Mouse (Mus musculus): ENCODE data around the gene Celsr2.

The Celsr2 gene

DNA sequence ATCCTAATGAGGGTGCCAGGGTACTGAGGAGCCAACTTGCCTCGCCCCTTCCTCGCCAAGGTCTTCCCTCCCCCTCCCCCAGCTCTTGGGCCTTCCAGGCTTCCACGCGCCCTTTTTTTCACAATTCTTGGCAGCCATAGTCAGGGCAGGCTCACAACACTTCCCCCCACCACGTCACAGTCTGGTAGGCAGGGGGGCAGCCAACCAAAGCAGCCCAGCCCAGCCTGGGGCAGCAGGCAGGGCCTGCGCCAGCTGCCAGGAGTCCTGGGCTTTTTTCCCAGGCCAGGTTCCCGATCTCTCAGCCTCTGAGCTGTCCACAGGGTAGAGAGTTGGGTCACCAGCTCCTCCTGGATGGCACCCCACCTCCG is 3.6 kb downstream of the Celsr2 start:
- peak; percentile 87 to 89 for DNase-seq

DNA sequence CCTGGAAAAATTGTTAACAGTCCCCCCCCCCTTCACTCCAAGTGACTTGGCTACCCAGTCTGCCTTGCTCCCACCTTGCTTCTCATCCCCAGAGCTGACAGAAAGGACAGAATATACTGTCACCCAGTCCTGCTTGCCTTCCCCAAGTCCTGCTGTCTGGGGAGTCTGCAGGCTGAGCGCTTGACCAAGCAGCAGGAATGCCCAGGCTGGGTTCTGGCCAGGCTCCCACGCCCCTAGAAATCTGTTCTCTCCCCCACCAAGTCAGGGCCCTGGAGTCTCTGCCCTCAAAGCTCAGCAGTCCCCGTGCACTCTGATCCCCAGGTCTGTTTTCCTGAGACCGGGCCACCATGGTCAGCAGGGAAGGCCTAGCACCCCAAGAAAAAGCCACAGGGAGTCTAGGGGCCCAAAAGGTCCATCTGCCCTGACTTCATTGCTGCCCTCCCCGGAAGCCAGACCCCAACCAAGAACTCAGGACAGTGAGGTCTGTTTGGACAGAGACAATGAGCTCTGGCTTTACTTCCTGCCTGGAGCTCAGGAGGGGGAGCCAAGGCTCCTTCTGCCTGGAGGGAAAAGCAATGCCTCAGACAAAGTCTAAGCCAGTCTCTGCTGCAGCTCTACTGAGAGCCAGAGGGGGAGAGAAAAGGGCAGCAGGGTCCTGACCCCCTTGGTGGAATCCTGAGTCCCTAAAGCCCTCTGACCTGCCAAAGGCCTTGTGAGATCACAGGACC is 4.2 kb downstream of the Celsr2 start:
- DNase-seq = peak; percentile 37 to 48

DNA sequence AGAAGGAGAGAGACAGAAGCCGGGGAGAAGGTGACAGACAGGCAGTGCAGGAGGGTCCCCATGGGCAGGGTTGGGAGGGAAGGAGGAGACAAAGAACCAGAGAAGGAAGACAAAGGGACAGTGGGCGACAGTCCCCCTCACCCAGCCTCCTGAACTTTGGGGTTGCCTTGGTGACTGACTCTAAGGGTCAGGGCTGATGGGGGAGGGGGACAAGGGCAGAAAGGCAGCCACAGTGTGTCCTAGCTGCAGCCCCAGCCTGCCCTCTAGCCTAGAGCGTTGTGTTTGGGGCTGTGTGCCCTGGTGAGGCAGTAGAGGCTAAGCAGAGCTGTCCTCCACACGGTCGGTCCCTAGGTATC is 5.0 kb downstream of the Celsr2 start:
- DNase-seq = peak in 1 of 2 experiments; percentile 46

DNA sequence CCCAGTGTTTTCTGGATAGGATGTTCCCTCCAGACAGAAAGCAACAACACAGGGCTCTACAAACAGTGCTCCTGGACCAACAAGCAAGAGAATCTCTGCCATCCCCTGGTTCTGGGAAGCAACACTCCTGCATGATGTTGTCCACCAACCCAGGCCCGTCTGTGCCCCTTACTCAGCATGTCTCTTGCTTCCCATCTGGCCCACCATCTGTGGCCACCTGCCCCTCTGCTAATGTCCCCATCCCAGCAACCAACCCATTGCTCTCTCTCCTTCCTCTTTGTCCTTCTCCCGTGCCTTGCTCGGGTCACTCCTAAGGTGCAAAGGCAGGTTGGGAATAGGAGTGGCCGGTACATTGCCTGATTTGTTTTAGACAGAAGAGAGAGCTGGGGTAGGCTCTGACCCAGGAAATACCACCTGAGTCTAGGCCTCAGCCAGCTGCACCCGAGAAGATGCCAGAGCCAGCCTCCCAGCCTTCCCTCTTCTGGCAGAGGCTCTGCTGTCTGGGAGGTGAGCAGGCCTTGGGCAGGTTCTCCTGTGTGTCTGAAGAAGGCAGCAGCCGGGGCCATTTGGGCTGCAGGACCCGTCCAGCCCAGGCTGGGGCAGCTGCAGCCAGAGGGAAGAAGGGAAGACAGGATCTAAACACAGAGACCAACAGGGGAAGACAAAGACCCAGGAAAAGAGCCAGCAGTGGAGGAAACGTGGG is 5.5 kb downstream of the Celsr2 start:
- DNase-seq = peak; percentile 73 to 80

DNA sequence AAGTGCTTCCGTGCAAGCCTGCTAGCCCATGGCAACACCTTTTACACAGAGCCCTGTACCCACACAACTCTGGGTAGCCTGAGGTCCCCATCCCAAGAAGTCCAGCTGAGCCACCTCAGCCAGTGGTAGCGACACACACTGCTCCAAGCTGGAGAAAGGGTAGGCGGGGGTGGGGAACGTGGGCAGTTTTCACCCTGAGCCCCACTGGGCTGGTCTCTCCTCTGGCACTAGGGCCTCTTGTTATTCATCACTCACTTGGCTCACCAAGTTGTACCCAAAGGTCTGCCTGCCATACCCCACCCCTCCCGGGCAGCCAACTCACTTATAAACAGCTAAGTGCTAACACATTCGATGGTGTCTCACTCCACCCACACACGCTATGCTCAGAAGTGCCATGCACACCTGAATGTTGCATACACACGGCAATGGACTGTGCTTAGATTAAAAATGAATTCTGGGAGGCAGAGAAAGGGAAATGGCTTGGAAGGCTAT is 6.8 kb downstream of the Celsr2 start:
- no peak for DNase-seq

DNA sequence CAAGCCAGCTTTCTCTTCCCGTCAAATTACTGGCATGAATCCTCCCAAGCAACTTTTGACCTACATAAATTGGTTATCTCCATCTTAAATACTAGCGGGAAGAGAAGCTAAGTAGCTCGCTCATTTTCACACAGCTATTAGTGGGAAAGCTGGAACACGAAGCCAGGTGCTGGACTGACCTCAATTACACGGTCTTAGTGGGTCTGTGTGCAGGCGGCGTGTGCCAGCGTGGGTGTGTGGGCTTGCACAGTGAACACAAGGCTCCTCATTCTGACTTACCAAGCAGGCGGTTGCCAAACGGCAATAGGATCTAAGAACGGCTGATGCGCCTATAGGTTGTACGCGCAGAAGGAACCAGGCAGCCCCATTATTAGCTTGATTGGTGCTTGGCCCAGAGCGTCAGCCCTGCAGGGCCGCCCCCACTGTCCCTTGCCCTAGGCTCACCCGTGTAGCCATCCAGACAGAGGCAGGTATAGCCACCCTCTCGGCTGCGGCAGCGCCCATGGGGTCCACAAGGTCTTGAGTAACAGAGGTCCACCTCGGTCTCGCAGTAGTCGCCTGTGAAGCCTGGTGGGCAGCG is 9.0 kb downstream of the Celsr2 start:
- peak in 1 of 2 experiments; percentile 52 for DNase-seq

DNA sequence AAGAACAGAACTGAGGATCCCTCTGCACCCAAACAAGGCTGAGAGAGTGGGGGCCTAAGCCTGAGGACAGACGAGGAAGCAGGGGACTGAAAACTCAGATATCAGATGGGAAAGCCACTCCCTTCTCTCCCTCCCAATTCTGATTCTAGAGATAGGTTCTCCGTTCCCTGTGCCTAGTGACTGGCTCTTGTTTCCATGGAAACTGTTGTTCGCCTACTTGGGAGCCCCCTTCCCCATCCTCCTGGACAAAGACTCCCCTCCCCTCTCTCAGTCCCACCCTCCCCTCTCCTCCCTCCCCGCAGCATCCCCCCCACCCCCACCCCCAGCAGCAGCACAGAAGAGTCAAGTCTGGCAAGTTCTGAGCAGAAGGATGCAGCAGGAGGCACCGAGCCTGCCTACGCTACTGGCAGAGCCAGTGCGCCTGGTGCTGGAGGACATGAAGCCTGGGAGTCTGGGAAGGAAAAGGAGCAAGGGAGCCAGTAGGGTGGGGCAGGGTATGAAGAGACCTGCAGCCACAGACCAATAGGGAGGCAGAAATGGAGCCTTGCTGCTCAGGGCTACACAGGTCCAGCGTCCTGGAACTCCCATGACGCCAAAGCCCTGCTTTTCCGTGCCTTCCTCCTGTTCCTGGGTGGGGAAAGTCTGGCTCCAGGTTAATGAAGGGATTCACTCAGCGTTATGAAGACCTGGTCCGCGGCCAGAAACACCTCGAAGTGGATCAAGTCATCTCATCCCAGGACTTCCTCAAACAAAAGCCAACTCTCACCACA is 9.6 kb downstream of the Celsr2 start:
- DNase-seq = peak; percentile 70 to 75

DNA sequence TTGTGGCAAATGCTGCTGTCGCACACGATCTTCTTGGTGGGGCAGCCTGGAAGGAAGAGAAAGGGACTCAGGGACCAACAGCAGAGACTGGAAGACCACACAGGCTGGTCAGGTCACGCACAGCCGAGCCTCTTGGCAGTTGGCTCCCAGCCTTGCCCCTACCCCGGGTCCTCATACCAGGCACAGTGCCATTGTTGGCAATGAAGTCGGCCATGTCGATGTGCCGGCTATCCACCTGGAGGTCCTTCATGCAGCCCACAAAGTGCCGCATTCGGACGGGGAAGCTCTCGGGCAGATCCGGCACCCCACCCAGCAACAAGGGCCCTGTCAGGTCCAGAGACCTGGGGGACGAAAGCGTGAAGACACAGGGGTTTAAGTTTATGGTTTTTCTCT is 12.8 kb downstream of the Celsr2 start:
- peak; percentile 77 to 80 for DNase-seq

DNA sequence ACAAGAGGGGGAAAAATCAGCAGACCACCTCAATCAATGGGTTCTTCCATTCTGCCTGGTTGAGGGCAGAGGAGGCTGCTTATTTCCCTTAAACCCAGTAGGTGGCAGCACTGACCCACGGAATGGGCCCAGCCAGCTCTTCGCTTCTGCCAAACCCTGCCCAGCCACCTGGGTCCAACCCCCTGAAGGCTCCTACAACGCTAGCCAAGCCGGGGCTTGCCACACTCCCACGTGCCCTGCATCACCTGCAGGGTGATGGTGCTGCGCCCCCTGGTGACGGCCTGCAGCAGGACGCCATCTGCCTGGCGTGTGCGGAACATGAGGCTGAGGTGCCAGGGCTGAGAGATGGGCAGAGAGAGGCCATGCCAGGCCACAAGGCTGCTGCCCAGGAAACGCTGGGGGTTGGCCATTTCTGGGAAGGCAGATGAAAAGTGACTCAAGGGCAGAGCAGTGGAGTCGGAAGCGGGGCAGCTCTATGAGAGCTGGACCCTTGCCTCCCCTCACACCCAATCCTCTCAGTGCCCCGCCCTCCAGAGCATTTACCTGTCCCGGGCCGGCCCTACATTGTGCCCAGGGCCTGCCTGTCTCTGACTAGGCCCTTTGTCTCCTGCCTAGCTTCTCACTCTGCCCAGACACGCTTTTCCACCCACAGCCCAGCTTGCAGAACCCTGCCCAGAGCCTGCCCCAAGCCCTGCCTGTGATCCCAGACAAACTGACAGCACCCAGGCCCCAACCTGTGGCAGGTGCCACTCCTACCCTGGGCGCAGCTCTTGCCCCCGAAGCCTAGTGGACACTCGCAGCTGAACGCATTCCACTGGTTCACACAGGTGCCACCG is 13.4 kb downstream of the Celsr2 start:
- DNase-seq = peak; percentile 96 to 97

DNA sequence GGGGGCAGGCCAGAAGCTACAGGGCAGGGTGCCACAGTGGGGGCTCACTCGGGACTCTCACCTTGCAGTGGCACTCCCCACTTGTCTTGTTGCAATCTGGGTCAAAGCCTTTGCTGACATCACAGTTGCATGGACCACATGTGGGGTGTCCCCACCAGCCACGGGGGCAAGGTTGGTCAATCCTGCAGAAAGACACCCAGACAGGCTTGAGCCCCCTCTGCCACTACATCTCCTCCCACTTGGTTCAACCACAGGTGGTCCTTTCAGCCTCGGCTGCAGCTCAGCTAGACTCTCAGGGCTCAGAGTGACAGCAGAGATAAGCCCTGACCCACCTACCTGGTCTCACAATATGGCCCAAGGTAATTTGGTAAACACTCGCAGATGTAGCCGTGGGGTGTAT is 14.9 kb downstream of the Celsr2 start:
- peak; percentile 26 to 33 for DNase-seq

DNA sequence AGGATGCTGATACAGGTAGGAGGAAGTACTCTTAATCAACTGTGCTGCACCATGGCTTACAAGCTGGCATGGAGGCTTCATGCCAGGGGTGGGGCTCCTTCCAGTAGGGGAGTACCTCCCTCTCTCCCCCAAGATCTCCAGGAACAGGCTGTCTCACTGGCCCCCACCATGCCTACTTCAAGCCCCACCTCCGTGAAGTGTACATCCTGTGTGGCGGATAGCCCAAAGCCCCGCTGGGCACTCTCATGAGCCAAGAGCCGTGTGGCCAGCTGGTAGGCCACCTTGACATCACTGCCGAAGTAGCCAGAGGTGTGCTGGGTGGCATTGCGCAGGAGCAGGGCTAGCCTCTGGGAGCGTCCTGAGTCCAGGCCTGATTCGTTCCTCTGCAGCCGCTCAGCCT is 17.1 kb downstream of the Celsr2 start:
- peak in 1 of 2 experiments; percentile 64 for DNase-seq

DNA sequence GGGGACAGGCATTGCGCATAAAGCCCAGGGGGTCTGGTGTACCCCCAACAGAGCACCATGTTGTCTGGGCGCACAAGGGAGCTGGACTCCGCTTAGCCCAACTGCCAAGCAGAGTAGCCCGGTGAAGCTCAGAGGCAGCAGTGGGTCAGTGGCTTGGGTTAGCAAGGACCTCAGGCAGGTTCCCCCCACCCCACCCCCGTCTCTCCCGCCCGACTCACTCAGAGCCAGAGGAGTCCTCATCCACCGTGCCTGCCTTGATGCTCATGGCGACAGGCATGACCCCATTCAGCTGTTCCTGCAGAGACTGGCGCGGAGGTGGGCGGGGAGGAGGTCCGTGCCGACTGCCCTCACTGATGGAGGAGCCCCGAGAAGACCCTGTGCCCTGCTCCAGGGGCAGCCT is 22.6 kb downstream of the Celsr2 start:
- DNase-seq = peak in 1 of 2 experiments; percentile 28

DNA sequence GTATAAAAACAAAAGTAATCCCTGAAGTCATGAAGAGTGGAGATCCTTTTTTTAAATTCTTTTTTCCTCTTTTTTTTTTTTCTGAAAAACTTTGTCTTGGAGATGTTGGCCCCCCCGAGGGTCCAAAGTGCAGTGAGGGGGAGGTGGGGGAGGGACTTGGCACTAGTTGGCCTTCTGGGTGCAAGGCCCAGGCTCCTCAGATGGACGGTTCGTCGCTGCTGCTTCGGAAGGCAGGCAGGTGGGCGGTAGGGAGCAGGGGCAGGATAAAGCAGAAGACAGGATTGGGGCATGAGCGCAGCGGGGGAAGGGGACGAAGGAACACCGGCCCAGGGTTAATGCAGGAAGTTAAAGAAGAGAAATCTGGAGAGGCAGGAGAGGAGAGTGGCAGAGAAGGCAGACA is 23.1 kb downstream of the Celsr2 start:
- peak in 1 of 2 experiments; percentile 26 for DNase-seq

DNA sequence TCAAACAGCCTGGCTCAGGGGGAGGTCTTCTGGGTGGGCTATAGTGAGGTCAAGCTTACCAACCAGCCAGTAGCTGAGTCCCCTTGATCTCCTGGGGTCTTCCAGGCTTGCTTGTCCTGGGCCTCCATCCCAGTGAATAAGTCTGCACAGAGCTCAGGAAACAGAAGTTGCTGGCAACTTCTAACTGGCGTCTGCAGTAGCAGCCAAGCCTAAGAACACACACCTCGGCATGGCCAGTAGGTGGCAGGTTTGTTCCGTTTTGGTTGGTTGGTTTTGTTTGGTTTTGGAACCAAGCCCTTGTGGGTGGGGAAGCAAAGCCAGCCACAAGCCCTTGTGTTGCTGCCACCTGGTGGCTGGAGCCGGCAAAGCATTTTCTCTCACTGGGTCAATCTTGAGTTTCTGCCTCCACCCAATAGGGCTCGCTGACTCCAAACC is 26.2 kb downstream of the Celsr2 start:
- DNase-seq = peak; percentile 99 to 100

DNA sequence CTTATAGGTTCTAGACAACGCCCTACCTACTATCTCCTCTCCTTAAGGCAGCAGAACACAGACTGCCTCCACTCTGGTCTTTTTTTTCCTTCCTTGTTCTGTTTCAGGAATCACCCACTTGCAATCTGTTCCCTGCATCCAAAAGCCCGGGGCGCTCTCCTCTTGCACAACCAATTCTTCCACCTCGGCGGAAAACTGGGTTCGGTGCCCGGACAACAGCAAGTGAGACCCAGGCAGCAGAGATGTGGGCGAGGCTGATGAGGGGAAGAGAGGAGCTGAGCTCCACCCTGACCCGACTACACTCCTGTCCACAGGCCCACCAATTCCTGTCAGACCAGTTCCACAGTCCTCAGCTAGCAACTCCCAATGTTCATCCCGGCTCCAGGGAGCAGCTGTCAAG is 29.2 kb downstream of the Celsr2 start:
- DNase-seq = peak; percentile 52 to 65

DNA sequence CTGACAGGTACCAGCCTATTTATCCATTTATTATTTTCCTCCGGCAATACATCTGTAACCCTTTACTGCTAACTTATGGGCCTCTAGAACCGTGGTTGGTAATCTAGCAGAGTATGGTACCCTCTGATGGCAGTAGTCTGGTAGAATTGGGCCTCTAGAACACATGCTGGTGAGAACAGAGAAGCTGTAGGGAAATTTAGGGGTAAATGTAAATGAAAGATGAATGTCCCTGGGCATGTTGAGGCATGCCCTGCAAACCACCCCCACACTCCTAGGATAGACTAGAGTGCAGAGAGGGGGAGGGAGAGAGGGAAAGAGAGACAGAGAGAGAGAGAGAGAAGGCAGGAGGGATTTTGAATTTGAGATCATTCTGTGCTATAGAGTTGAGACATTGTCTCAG is 30.9 kb downstream of the Celsr2 start:
- no peak for DNase-seq

DNA sequence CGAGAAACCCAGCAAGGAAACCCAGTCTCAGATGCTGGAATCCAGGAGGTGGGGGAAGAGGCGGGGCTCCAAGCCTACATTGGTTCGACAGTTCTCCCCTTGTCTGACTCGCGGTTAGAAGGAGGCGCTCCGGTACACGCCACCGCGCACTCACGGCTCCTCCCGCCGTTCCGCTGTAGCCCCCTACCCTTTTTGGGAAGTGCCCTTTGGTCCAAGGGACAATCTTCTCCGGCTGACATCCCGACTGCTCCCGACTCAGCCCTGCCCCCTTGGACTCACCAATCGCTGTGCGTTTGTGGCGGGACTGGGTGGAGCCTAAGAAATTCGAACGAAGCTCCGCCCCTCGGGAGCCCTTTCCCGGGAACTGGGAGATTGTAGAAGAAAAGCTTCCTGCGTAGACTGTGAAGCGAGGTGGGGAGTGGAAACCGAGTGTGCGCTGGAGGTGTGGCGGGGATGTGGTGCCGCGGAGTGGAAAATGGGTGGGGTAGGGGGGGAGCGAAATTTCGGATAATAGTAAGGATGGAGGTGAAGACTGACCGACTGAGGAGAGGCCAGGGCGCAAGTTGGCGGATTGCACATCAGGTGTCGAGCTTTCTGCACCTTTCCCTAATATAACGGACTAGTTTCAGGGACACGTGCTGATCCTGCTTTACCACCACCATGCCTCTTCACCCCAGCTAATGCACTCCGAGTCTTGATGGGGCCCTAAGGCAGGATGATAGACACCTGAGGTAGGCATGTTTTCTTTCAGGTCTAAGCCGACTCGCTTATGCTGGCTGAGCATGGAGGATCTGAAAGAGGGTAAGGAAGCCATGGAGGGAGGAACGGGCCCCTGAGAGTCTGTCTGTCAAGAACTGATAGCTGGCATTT is 31.6 kb downstream of the Celsr2 start, which contains the start of gene Psrc1:
TSS of gene Psrc1 (plus strand) at position 355 of the 870 bp plus-strand sequence.
- peak; percentile 88 to 89 for DNase-seq

DNA sequence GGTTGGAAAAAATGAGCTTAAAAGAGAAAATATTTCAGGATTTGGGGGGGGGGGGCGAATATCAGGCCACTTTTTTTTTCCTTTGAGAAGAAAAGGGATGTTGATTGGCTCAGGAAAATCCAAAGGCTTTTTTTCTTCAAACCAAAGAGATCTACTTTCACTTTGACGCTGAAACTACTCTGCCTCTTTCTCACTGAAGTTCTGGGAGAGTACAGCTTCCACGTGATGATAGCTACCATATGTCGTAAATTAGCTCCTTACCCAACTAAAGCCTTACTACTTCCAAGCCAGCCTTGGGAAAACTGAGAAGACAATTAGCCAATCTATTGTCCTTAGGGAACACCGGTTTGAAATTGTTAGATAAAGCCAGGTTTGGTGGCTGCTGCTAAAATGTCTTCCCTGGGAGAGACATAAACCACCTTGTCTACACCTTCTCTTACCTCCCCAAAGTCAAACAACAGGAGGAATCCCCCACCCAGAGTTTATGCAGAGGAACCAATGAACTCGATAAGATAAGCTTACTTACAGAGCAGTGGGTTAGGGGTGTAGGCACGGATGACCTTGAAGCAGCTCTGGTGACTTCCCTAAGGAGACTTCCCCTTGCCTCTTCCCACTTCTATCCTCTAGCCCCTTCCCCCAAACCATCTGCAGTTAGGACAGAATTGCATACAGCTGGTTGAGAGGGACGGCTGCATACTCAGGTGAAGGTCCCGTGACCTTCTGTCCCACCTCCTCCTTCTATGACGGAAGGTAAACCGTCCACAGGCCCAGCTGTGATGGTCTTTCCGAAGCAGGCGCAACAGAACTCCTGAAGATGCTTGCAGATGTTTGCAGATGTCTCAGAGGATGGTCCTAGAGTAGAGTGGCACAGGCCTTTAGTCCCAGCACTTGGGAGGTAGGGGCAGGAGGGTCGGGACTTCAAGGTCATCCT is 33.1 kb downstream of the Celsr2 start:
- DNase-seq = no peak

DNA sequence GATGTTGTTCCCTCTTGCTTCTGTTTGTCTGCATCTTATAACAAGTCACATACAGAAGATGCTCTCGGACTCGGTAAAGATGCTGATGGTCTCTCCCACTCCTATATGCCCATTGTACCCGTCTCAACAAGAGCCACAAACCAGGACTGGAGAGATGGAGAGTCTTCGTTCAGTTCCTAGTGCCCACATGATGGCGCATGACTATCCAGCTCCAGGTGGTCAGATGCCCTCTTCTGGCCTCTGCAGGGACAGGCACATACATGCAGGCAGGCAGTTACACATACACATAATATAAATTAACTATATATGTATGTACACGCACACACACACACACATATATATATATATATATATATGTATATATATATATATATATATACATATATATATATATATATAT is 34.7 kb downstream of the Celsr2 start:
- peak in 1 of 2 experiments; percentile 30 for DNase-seq

Measured in cerebellum, postnatal 14 days (tissue).